Mouse (Mus musculus) ES-Bruce4 (cell line): ENCODE results near the gene Ugt1a8.
"Not testable (repeated sequence)": the region's sequence is repeated elsewhere in the genome, so short reads cannot be mapped to it uniquely, and the experiment has no call there.

Source experiments
- CTCF ChIP-seq: IDR thresholded peaks from one replicate; pipeline ENCODE4 v1.8.1; 2011; ENCODE audit warnings: low read depth, low read length
- EP300 ChIP-seq: IDR thresholded peaks from 2 replicates; pipeline ENCODE4 v1.6.1; 2011; ENCODE audit warnings: low read depth, low read length; ENCODE audit not compliant: insufficient read depth
- POLR2A ChIP-seq: IDR thresholded peaks from one replicate; pipeline ENCODE4 v1.8.1; 2011; ENCODE audit warnings: low read length; ENCODE audit not compliant: insufficient read depth

DNA sequence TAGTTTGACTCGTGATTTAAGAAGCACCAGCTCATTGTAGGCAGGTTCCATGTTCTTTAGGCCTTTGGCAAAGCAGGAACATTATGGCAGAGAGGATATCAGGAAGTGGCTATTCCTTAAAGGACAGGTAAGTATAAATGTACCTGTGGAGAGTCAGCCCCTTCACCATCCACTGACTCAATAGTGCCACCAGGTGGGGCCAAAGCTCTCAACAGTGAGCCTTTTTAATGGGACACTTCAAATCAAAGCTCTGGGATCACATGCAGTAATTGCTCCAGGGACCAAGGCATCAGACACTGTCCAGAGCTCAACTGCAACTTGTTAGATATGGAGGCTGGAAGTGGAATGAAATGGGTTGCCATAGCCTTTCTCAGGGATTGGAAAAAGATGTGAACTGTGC lies 33.9 kb downstream of the Ugt1a8 start:
- not testable (repeated sequence) for TF ChIP-seq POLR2A, CTCF, EP300
